Mouse (Mus musculus) embryonic fibroblast, embryonic 13.5 days (primary cell): Measurements from ENCODE around the gene Hoxb8. TPM values are rescaled to one million over a fixed set of nuclear protein-coding genes. Genes with fewer than 3 reads are reported as not detected.

ENCODE experiments used
- H3K27ac ChIP-seq: 2 replicates; pipeline ENCODE4 v1.5.1; 2012; ENCODE audit warnings: low read length, control low read depth, inconsistent platforms; ENCODE audit not compliant: insufficient read depth
- H3K4me1 ChIP-seq: 2 replicates; pipeline ENCODE4 v1.6.1; 2011; ENCODE audit warnings: low read length; ENCODE audit not compliant: control insufficient read depth, insufficient read depth
- H3K4me3 ChIP-seq: 2 replicates; pipeline ENCODE4 v1.5.1; 2011; ENCODE audit warnings: mild to moderate bottlenecking, control low read depth, low read length; ENCODE audit not compliant: insufficient read depth
- CTCF ChIP-seq: IDR thresholded peaks from 2 replicates; pipeline ENCODE4 v1.5.1; 2011; ENCODE audit warnings: mild to moderate bottlenecking, control low read depth, low read length, moderate library complexity, borderline replicate concordance; ENCODE audit not compliant: insufficient read depth
- POLR2A ChIP-seq: IDR thresholded peaks from 2 replicates; pipeline ENCODE4 v1.6.1; 2011; ENCODE audit warnings: low read depth, mild to moderate bottlenecking, control low read depth, low read length, moderate library complexity
- polyA plus RNA-seq: library from polyadenylated mRNA; stranded (reverse); fragments of >200 nt; gene quantifications from 2 replicates; pipeline ENCODE4 v1.2.4, GENCODE M21; 2011; ENCODE audit warnings: low read depth; ENCODE audit not compliant: missing spikeins, insufficient read length

Hoxb8 gene
- polyA plus RNA-seq, 1 experiment, result 11.7 TPM

DNA sequence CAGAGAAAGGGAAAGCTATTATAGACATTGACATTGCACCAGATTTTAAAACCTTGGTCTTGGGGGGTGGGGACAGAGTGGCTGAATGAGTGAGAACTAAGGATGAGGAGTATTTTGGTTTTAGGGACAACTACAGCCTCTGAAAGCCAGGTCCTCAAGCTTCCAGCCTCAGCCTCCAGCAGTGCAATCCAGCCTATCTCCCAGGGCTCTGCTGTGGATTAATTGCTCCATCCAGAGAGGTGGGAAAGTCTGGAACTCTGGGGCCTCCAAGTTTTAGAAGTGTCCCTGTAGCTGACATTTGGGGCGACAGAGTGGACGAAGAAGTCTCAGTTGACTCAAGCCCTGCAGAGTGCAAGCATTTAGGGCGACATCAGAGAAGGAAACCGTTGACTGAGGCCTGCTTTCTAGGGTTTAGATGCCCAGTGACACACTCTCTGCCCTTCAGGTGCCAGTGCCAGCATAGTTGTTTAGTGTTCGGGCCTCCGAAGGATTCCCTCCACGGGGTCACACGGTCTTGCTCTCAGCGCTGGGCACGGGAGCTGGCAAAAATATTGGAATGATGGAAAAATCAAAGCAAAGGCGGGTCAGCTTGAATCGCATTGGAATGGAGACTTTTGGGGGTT lies 32.2 kb downstream of the Hoxb8 start:
- TF ChIP-seq CTCF (no peak), POLR2A (no peak)
- no peaks in the 10 kb centered on the region for H3K4me1 ChIP-seq

GRCm38 (mm10) chr11:96314671-96315343 lies 33.1 kb downstream of the Hoxb8 start:
- Histone ChIP-seq H3K4me3 (peak overlapping the region; percentile 30), H3K27ac (peak overlapping the region; percentile 69), H3K4me1 (no peaks in the 10 kb centered on the region)
- TF ChIP-seq POLR2A (no peak), CTCF (no peak)

More for the DNA sequence above, 32.2 kb downstream of the Hoxb8 start:
- peak overlapping the region; percentile 69 for H3K27ac ChIP-seq
- peak overlapping the region; percentile 30; the same call in 1 of the 2 replicates for H3K4me3 ChIP-seq

- Histone ChIP-seq H3K27ac (peak overlapping the region; percentile 69; the same call in 1 of the 2 replicates), H3K4me3 (peak overlapping the region; percentile 30), H3K4me1 (no peaks in the 10 kb centered on the region)
- TF ChIP-seq CTCF (no peak), POLR2A (no peak)
These were observed 33.6 kb downstream of the Hoxb8 start for GRCm38 (mm10) chr11:96315344-96315681.

- no peak for TF ChIP-seq POLR2A
- no peak for TF ChIP-seq CTCF
- peak overlapping the region; percentile 77; the same call in 1 of the 2 replicates for H3K27ac ChIP-seq
These were observed 35.2 kb downstream of the Hoxb8 start for GRCm38 (mm10) chr11:96316696-96317607.

GRCm38 (mm10) chr11:96317608-96318367 lies 36.1 kb downstream of the Hoxb8 start, which contains the start of gene Hoxb4:
Gene Hoxb4, plus strand, starts transcription at chr11:96318267.
- peak within 1 kb of the TSS; percentile 52 for H3K4me3 ChIP-seq
- peak within 1 kb of the TSS; percentile 93 for H3K27ac ChIP-seq
- TF ChIP-seq CTCF (no peak), POLR2A (no peak)
- no peaks in the 10 kb centered on the region for H3K4me1 ChIP-seq

More at GRCm38 (mm10) chr11:96316696-96317607, 35.2 kb downstream of the Hoxb8 start:
- Histone ChIP-seq H3K4me3 (no peak overlapping the region), H3K4me1 (no peaks in the 10 kb centered on the region)

DNA sequence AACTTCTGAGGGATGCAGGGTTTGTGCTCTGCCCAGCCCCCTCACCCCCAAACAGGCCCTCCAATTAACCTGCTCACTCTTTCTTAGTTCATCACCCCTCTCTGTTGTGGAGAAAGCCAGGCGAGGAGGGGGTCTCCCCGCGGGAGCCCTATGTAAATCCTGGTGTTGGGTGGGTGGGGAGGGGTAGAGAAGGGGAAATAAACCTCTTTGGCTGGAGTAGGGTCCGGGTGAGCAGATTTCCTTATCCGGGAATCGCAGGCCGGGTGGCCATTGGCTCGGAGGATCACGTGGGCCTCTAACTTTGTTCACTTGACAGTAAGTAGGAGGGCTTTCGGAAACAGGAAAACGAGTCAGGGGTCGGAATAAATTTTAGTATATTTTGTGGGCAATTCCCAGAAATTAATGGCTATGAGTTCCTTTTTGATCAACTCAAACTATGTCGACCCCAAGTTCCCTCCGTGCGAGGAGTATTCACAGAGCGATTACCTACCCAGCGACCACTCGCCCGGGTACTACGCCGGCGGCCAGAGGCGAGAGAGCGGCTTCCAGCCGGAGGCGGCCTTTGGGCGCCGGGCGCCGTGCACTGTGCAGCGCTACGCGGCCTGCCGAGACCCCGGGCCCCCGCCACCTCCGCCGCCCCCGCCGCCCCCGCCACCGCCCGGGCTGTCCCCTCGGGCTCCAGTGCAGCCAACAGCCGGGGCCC lies 36.8 kb downstream of the Hoxb8 start:
- Histone ChIP-seq H3K27ac (peak overlapping the region; percentile 93), H3K4me1 (no peaks in the 10 kb centered on the region), H3K4me3 (peak overlapping the region; percentile 52)
- TF ChIP-seq POLR2A, result peak; percentile 33; the same call in 1 of the 2 replicates
- no peak for TF ChIP-seq CTCF

DNA sequence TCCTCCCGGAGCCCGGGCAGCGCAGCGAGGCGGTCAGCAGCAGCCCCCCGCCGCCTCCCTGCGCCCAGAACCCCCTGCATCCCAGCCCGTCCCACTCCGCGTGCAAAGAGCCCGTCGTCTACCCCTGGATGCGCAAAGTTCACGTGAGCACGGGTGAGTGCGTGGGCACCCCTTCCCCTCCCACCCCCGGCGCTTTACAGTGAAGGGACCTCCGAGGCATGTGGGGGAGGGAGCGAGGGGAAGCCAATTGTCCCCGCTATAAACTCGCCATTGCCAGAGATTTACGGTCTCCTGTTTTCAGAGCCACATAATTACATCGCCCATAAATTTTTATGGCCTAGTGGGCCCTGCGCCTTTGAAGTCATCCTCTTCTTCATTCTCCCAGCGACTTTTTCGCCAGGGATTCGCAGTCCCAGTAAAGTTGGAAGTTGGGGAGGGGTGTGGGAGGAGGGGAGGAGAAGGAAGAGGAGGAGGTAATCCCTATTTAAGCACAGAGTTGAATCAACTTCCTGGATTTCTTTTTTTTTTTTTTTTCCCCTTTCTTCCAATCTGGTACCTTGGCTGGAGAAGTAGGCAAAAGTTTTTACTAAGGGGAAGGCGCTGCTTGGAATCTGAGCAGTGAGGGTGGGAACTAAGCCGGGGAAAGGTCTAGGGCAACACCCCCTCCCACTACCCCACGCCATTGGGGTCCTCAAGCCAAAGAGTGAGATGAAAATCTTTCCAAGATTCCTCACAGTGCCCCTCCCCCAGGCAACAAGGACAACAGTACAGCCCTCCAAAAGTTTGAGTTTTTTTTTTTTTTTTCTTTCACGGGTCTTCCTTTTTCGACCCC lies 37.6 kb downstream of the Hoxb8 start:
- Histone ChIP-seq H3K4me1 (no peaks in the 10 kb centered on the region), H3K27ac (peak overlapping the region; percentile 93), H3K4me3 (peak overlapping the region; percentile 46)
- no peak for TF ChIP-seq CTCF
- peak; percentile 46 for TF ChIP-seq POLR2A

DNA sequence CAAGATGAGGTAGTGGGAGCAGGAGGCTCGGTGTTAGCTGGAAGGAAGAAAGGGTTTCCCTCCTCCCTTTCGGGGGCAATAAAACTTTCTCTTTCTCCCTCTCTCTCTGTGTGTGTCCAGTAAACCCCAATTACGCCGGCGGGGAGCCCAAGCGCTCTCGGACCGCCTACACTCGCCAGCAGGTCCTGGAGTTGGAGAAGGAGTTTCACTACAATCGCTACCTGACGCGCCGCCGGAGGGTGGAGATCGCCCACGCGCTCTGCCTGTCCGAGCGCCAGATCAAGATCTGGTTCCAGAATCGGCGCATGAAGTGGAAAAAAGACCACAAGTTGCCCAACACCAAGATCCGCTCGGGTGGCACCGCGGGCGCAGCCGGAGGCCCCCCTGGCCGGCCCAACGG lies 38.2 kb downstream of the Hoxb8 start:
- peak overlapping the region; percentile 46 for H3K4me3 ChIP-seq
- H3K4me1 ChIP-seq, result no peaks in the 10 kb centered on the region
- TF ChIP-seq CTCF, result no peak
- TF ChIP-seq POLR2A, result no peak
- H3K27ac ChIP-seq, result peak overlapping the region; percentile 93
